Mouse (Mus musculus): ENCODE measurements at regions not wholly inside any gene's neighbourhood (a gene's known extent, or its start where the extent isn't known, plus 50 kb on each side); places are given as distances from the start of the nearest gene placed in this dataset.
A peak's percentile ranks its signal among the peaks of the same experiment; 100 is the strongest.
"Not testable (repeated sequence)": the region's sequence is repeated elsewhere in the genome, so short reads cannot be mapped to it uniquely, and the experiment has no call there.

DNA sequence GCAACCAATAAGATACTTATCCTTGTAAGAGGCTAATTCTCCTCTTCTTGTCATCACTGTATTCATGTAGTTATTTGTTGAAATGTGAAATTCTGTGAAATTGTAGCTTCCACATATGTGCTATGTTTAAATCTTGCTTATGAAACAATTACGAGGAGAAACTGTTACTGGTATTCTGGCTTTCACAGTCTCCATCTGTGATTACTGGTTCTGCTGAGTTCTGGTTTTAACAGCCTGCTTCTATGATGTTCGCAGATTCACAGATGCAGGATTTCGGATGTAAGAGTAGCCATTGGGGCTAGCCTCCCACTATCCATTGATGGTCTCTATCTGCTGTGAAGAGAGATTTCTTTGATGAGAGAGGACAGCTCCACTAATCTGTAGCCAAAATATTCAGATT lies 1067.2 kb upstream of the Aga start:
- no peak for DNase-seq

DNA sequence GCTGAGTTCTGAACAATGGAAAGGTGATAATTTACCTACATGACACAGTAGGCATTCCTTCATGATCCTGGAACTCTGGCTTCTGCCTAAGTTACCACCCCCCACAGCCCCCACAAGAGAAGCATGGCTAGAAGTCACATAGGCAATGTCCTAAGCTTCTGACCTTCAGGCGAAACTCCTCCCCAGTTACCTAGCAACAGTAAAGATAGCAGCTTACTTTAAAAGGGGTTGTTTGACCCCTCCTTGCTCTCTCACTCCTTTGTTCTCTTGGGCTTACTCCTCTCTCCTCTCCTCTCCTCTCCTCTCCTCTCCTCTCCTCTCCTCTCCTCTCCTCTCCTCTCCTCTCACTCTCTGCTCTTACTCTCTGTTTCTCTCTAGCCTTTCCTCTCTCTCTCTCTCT lies 1059.8 kb upstream of the Aga start:
- DNase-seq: not testable (repeated sequence)

DNA sequence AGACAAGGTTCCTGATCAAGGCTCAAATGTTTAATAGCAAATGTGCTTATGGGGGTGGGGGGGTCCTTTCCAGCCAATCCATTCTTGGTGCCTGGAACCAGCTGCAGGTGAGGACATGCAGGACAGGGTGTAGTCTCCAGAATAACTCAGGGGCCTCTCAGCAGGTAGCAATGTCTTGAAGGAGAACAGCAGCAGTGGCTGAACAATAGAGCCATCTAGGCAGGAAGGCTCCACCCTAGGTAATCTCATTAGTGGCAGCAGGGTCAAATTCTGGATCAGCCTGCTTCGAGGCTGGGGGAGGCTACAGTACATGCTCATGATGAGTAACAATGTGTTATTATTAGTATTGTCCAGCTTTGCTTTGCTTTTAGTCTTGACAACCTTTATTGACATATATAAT lies 1055.9 kb upstream of the Aga start:
- no peak for DNase-seq

DNA sequence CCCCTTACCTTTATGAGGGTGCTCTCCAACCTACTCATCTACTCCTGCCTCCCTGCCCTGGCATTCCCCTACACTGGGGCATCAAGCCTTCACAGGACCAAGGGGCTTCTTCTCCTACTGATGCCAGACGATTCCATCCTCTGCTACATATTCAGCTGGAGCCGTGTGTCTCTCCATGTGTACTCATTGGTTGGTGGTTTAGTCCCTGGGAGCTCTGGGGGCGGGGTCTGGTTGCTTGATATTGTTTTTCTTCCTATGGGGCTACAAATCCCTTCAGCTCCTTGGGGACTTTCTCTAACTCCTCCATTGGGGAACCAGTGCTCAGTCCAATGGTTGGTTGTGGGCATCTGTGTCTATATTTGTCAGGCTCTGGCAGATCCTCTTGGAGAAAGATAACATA lies 1055.3 kb upstream of the Aga start:
- no peak for DNase-seq

DNA sequence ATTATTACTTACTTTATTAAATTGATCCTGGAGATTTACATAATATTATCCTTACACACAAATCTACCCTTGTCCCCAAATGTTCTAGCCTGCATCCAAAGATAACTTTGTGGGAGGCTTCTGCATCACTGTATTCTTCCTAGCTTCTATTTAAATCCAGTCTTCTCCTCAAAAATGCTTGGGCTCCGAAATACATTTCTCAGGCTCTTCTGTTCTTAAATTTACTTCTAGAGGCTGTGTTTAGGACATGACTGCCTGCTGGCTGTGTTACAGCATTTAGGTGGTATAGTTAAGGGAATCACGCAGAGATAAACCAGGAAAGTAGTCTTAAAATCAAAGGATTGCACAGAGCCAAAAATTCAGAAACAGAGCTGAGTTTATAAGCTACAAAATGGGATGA lies 1009.1 kb upstream of the Aga start:
- DNase-seq: no peak

DNA sequence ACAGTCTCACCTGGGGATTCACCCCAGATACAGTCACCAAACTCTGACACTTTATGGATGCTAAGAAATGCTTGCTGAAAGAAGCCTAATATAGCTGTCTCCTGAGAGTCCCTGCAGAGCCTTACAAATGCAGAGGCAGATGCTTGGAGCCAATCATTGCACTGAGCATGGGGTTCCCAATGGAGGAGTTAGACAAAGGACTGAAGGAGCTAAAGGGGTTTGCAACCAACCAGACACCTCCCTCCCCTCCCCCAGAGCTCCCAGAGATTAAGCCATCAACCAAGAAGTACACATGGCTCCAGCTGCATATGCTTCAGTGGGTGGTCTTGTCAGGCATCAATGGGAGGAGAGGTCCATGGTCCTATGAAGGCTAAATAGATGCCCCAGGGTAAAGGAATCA lies 999.7 kb upstream of the Aga start:
- no peak for DNase-seq

DNA sequence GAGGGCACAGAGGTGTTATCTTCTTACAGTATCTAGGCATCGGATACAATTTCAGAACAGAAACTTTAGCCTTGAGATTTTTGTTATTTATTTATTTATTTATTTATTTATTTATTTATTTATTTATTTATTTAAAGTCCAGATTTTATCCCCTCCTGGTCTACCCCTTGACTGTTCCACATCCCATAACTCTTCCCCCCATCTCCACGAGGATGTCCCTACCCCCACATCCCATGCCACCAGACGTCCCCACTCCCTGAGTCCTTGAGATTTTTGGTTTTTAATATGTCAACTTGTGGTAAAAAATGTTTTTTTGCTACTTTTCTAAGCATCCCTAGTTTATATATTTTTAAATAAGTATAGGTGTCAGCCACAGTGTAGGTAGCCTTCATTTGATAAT lies 968.2 kb upstream of the Aga start:
- no peak for DNase-seq

DNA sequence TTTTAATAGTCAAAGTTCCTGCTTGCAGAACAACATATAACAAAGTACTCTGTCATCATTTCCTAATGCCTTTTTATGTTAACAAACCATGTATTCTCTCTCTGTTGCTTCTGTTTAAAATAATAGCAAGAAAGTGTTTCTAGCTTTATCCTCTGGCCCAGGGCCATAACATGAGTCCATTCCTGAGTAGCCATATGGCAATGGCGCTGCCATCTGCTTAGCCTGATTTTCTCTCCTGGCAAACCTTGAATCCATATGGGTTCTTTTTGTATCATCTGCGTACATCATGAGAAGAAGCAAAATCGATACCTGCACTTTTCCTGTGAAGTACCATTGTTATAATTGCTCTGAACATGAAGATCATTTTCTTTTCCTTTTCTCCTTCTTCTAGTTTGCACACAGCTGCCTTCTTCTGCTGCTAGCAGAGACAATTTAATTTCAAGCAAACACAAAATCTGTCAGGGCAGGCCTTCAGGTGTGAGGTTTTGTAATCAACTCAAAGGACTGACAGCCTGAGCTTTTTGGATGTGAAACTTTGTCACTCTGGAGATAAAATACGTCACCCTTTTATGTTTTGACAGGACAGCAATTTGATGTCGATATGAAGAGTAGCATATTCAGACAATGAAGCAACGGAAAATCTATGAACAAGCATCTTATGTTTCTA lies 940.2 kb upstream of the Aga start:
- peak; percentile 87 to 94 for DNase-seq
